Mouse (Mus musculus) ES-E14 (cell line): ENCODE results near the gene Vmn2r45. TPM values are rescaled to one million over a fixed set of nuclear protein-coding genes. Genes with fewer than 3 reads are reported as not detected.
"Not testable (repeated sequence)": the region's sequence is repeated elsewhere in the genome, so short reads cannot be mapped to it uniquely, and the experiment has no call there.

Experiments
- DNase-seq: peaks from one replicate; pipeline ENCODE4 v3.0.0-alpha.2; 2013; ENCODE audit warnings: low read depth, low spot score
- H3K27ac ChIP-seq: 2 replicates; pipeline ENCODE4 v1.5.1; 2012; ENCODE audit warnings: low read depth, mild to moderate bottlenecking, low read length, moderate library complexity, mixed read lengths; ENCODE audit not compliant: poor library complexity, insufficient read depth, severe bottlenecking
- H3K36me3 ChIP-seq: 2 replicates; pipeline ENCODE4 v1.6.1; 2012; ENCODE audit warnings: mild to moderate bottlenecking, low read length, moderate library complexity, mixed read lengths; ENCODE audit not compliant: control insufficient read depth, poor library complexity, insufficient read depth, severe bottlenecking
- H3K4me1 ChIP-seq, 2 experiments: fragments of 150-350 bp in 1 of 2; sonication (generic) in 1 of 2; 2 replicates each; pipeline ENCODE4 v1.6.1; 2012; ENCODE audit warnings: low read length in 2 of 2, mild to moderate bottlenecking in 1 of 2, mixed read lengths in 1 of 2; ENCODE audit not compliant: control insufficient read depth in 2 of 2, insufficient read depth in 2 of 2, poor library complexity in 1 of 2
- H3K4me3 ChIP-seq, 2 experiments: fragments of 150-350 bp in 1 of 2; sonication (generic) in 1 of 2; 2 replicates each; pipeline ENCODE4 v1.5.1; 2012; ENCODE audit warnings: low read length in 2 of 2, low read depth in 1 of 2, mild to moderate bottlenecking in 1 of 2, mixed read lengths in 1 of 2; ENCODE audit not compliant: insufficient read depth in 1 of 2, poor library complexity in 1 of 2, severe bottlenecking in 1 of 2
- H3K9ac ChIP-seq: 2 replicates; pipeline ENCODE4 v1.6.1; 2012; ENCODE audit warnings: low read depth, mild to moderate bottlenecking, low read length, mixed read lengths; ENCODE audit not compliant: poor library complexity, insufficient read depth, severe bottlenecking
- H3K9me3 ChIP-seq: fragments of 150-350 bp; sonication (generic); 2 replicates; pipeline ENCODE4 v1.6.1; 2012; ENCODE audit warnings: low read depth, mild to moderate bottlenecking, low read length; ENCODE audit not compliant: control insufficient read depth, insufficient read depth
- in situ Hi-C, 2 experiments: fragments of 600-800 bp; cut with MboI; formaldehyde crosslinking; loops; one replicate each; pipeline ENCODE4 v1.15.1; 2025; ENCODE audit warnings: low sequenced_read_pairs in 2 of 2, inconsistent platforms in 1 of 2; ENCODE audit not compliant: unreplicated experiment in 2 of 2
- total RNA-seq: library from RNA; depleted of rRNA; stranded (reverse); fragments of 300-350 nt; gene quantifications from 2 replicates; pipeline ENCODE4 v1.2.3, GENCODE M21; 2012; rRNA removed

The Vmn2r45 gene
- total RNA-seq, result not detected in 2 replicates

DNA sequence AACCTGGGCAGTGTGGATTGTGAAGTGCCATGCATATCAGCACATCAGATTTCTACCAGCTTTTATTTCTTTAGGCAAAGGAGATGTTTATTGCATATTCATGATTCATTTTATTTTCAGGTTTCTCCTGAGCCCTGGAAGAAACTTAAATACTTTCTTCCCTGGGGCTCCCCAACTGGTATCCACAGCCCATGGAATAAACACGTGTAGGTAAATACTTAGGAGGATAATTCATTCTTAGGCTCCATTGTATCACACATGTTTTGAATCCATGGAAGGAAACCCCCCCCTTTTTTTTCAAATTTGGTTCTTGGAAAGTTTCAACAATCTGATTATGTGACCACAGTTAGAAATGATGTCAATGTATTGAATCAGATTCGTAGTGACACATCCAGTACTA is at the start of gene Vmn2r45:
TSS of gene Vmn2r45 (minus strand) at position 101 of the 400 bp plus-strand sequence.
- H3K9ac ChIP-seq, H3K9me3 ChIP-seq, DNase-seq, H3K27ac ChIP-seq, H3K4me3 ChIP-seq, H3K4me1 ChIP-seq, in situ Hi-C loops, H3K36me3 ChIP-seq: not testable (repeated sequence)

Other genes with a start within 250 kb of the Vmn2r45 start
- not detected in 2 replicates for gene Vmn2r43, start 228.5 kb downstream of the Vmn2r45 start, total RNA-seq
- gene Vmn2r44, start 105.7 kb downstream of the Vmn2r45 start, total RNA-seq, result not detected in 2 replicates